Mouse (Mus musculus) lung, postnatal 4 days (tissue): ENCODE data around the gene Tbc1d2b.
A peak's percentile ranks its signal among the peaks of the same experiment; 100 is the strongest.

Experiments
- DNase-seq, 2 experiments: peaks; one replicate each; pipeline ENCODE4 v3.0.0; 2021

Tbc1d2b gene

GRCm38 (mm10) chr9:90241041-90241440 is 29.6 kb downstream of the Tbc1d2b start:
- DNase-seq, result no peak

- no peak for DNase-seq
Measured at GRCm38 (mm10) chr9:90240560-90240959, 30.0 kb downstream of the Tbc1d2b start.

GRCm38 (mm10) chr9:90237232-90238062 is 33.2 kb downstream of the Tbc1d2b start:
- no peak for DNase-seq

- DNase-seq, result no peak
Measured at GRCm38 (mm10) chr9:90236817-90237216, 33.8 kb downstream of the Tbc1d2b start.

- no peak for DNase-seq
Measured at GRCm38 (mm10) chr9:90235258-90235882, 35.2 kb downstream of the Tbc1d2b start.

- no peak for DNase-seq
Measured at GRCm38 (mm10) chr9:90234786-90235185, 35.8 kb downstream of the Tbc1d2b start.

GRCm38 (mm10) chr9:90233906-90234419 is 36.6 kb downstream of the Tbc1d2b start:
- no peak for DNase-seq

GRCm38 (mm10) chr9:90232781-90233690 is 37.6 kb downstream of the Tbc1d2b start:
- peak in 1 of 2 experiments; percentile 26 for DNase-seq

GRCm38 (mm10) chr9:90227171-90227570 is 43.4 kb downstream of the Tbc1d2b start:
- DNase-seq, result peak in 1 of 2 experiments; percentile 38

GRCm38 (mm10) chr9:90226742-90227096 is 43.9 kb downstream of the Tbc1d2b start:
- no peak for DNase-seq

- peak; percentile 39 to 70 for DNase-seq
Measured at GRCm38 (mm10) chr9:90226081-90226741, 44.4 kb downstream of the Tbc1d2b start.

- DNase-seq, result no peak
Measured at GRCm38 (mm10) chr9:90222275-90222674, 48.3 kb downstream of the Tbc1d2b start.

- DNase-seq, result no peak
Measured at GRCm38 (mm10) chr9:90217501-90217900, 53.1 kb downstream of the Tbc1d2b start.

- DNase-seq, result no peak
Measured at GRCm38 (mm10) chr9:90216259-90217001, 54.2 kb downstream of the Tbc1d2b start.

GRCm38 (mm10) chr9:90213127-90213526 is 57.5 kb downstream of the Tbc1d2b start:
- no peak for DNase-seq

- DNase-seq, result no peak
Measured at GRCm38 (mm10) chr9:90208655-90209054, 61.9 kb downstream of the Tbc1d2b start.

- no peak for DNase-seq
Measured at GRCm38 (mm10) chr9:90207808-90208207, 62.8 kb downstream of the Tbc1d2b start.

- DNase-seq, result peak; percentile 76 to 87
Measured at GRCm38 (mm10) chr9:90206500-90206899, 64.1 kb downstream of the Tbc1d2b start.

GRCm38 (mm10) chr9:90204396-90204915 is 66.1 kb downstream of the Tbc1d2b start:
- no peak for DNase-seq

GRCm38 (mm10) chr9:90203233-90203632 is 67.4 kb downstream of the Tbc1d2b start:
- no peak for DNase-seq

GRCm38 (mm10) chr9:90201541-90201940 is 69.1 kb downstream of the Tbc1d2b start:
- DNase-seq, result no peak
